Mouse (Mus musculus): ENCODE data around the gene Gpr156. TPM values are rescaled to one million over a fixed set of nuclear protein-coding genes. Genes with fewer than 3 reads are reported as not detected.
"Not testable (repeated sequence)": the region's sequence is repeated elsewhere in the genome, so short reads cannot be mapped to it uniquely, and the experiment has no call there.

Gpr156 gene
- polyA plus RNA-seq, 1 experiment from 2014 or later = 5.6 TPM

GRCm38 (mm10) chr16:38016928-38017524 is 100.7 kb downstream of the Gpr156 start:
- ATAC-seq (ENCODE audit: low FRiP score) = no peak
- Histone ChIP-seq H3K27ac (no peak overlapping the region), H3K27me3 (no peaks in the 10 kb centered on the region), H3K36me3 (no peaks in the 10 kb centered on the region), H3K4me2 (replicated peaks) (no peak overlapping the region), H3K9me3 (replicated peaks) (no peaks in the 10 kb centered on the region), H3K4me1 (peaks cover 4% of the 10 kb centered on the region; the same call in 1 of the 2 replicates), H3K9ac (no peak overlapping the region), H3K4me3 (no peak overlapping the region)
- WGBS = 89% methylated on average over 8 of the region's 8 CpGs

- no peak for ATAC-seq (ENCODE audit: low FRiP score)
Measured at GRCm38 (mm10) chr16:38017958-38018376, 101.7 kb downstream of the Gpr156 start.

GRCm38 (mm10) chr16:38032644-38033043 is 116.3 kb downstream of the Gpr156 start:
- H3K4me2 ChIP-seq (replicated peaks) = no peak overlapping the region
- no peaks in the 10 kb centered on the region for H3K9me3 ChIP-seq (replicated peaks)
- H3K4me1 ChIP-seq = no peaks in the 10 kb centered on the region
- ATAC-seq (ENCODE audit: low FRiP score) = no peak
- WGBS = 91% methylated on average over 9 of the region's 9 CpGs
- no peaks in the 10 kb centered on the region for H3K27me3 ChIP-seq
- H3K27ac ChIP-seq = no peak overlapping the region
- H3K9ac ChIP-seq = no peak overlapping the region
- no peak overlapping the region for H3K4me3 ChIP-seq
- H3K36me3 ChIP-seq = no peaks in the 10 kb centered on the region

More at GRCm38 (mm10) chr16:38017958-38018376, 101.7 kb downstream of the Gpr156 start:
- Histone ChIP-seq H3K9me3 (replicated peaks) (no peaks in the 10 kb centered on the region), H3K4me2 (replicated peaks) (no peak overlapping the region), H3K4me3 (no peak overlapping the region), H3K36me3 (no peaks in the 10 kb centered on the region), H3K27me3 (no peaks in the 10 kb centered on the region), H3K27ac (no peak overlapping the region), H3K9ac (no peak overlapping the region), H3K4me1 (peaks cover 4% of the 10 kb centered on the region; the same call in 1 of the 2 replicates)
- WGBS = 28% methylated on average over 4 of the region's 4 CpGs

GRCm38 (mm10) chr16:38033071-38033470 is 116.8 kb downstream of the Gpr156 start:
- no peak for ATAC-seq (ENCODE audit: low FRiP score)
- Histone ChIP-seq H3K9me3 (replicated peaks) (no peaks in the 10 kb centered on the region), H3K4me2 (replicated peaks) (no peak overlapping the region), H3K36me3 (no peaks in the 10 kb centered on the region), H3K4me3 (no peak overlapping the region), H3K9ac (no peak overlapping the region), H3K27ac (no peak overlapping the region), H3K27me3 (no peaks in the 10 kb centered on the region), H3K4me1 (no peaks in the 10 kb centered on the region)
- 74% methylated on average over 5 of the region's 5 CpGs for WGBS

GRCm38 (mm10) chr16:38038101-38038500 is 121.8 kb downstream of the Gpr156 start:
- not testable (repeated sequence) for H3K36me3 ChIP-seq; H3K4me3 ChIP-seq; H3K4me1 ChIP-seq; H3K27ac ChIP-seq; H3K9me3 ChIP-seq (replicated peaks); H3K4me2 ChIP-seq (replicated peaks); H3K9ac ChIP-seq; H3K27me3 ChIP-seq; ATAC-seq (ENCODE audit: low FRiP score)
- WGBS = 77% methylated on average over 4 of the region's 4 CpGs

GRCm38 (mm10) chr16:38042160-38042559 is 125.9 kb downstream of the Gpr156 start:
- H3K9ac ChIP-seq = no peak overlapping the region
- H3K4me2 ChIP-seq (replicated peaks) = no peak overlapping the region
- no peaks in the 10 kb centered on the region for H3K27me3 ChIP-seq
- no peak for ATAC-seq (ENCODE audit: low FRiP score)
- H3K9me3 ChIP-seq (replicated peaks) = no peaks in the 10 kb centered on the region
- WGBS = 94% methylated on average over 1 of the region's 1 CpGs
- H3K36me3 ChIP-seq = no peaks in the 10 kb centered on the region
- H3K27ac ChIP-seq = no peak overlapping the region
- no peak overlapping the region for H3K4me3 ChIP-seq
- H3K4me1 ChIP-seq = no peaks in the 10 kb centered on the region

GRCm38 (mm10) chr16:38044551-38044950 is 128.3 kb downstream of the Gpr156 start:
- Histone ChIP-seq H3K36me3 (no peaks in the 10 kb centered on the region), H3K4me3 (no peak overlapping the region), H3K4me1 (no peaks in the 10 kb centered on the region), H3K9ac (no peak overlapping the region), H3K27ac (no peak overlapping the region), H3K27me3 (no peaks in the 10 kb centered on the region), H3K9me3 (replicated peaks) (no peaks in the 10 kb centered on the region), H3K4me2 (replicated peaks) (no peak overlapping the region)
- no peak for ATAC-seq (ENCODE audit: low FRiP score)
- 94% methylated on average over 5 of the region's 5 CpGs for WGBS

- Histone ChIP-seq H3K9ac (no peak overlapping the region), H3K9me3 (replicated peaks) (no peaks in the 10 kb centered on the region), H3K4me3 (no peak overlapping the region), H3K36me3 (no peaks in the 10 kb centered on the region), H3K4me1 (no peaks in the 10 kb centered on the region), H3K27me3 (no peaks in the 10 kb centered on the region), H3K4me2 (replicated peaks) (no peak overlapping the region), H3K27ac (no peak overlapping the region)
- 82% methylated on average over 23 of the region's 23 CpGs for WGBS
- no peak for ATAC-seq (ENCODE audit: low FRiP score)
Measured at GRCm38 (mm10) chr16:38047781-38048558, 131.7 kb downstream of the Gpr156 start.

Other genes starting within 250 kb of the Gpr156 start
- gene Fstl1, start 139.6 kb upstream of the Gpr156 start, polyA plus RNA-seq (2016; fragmentation: Nextera tagmentation; extraction: Ambion mirVana) = 328 and 345 TPM in 2 replicates
- 0.26 TPM in 1 of 2 replicates, not detected in the other for gene Gm36028, start 55.4 kb upstream of the Gpr156 start, polyA plus RNA-seq (2016; fragmentation: Nextera tagmentation; extraction: Ambion mirVana)
- 65.8 and 72.1 TPM in 2 replicates for gene Lrrc58, start 48.1 kb upstream of the Gpr156 start, polyA plus RNA-seq (2016; fragmentation: Nextera tagmentation; extraction: Ambion mirVana)
- gene Gsk3b, start 172.5 kb downstream of the Gpr156 start, polyA plus RNA-seq (2016; fragmentation: Nextera tagmentation; extraction: Ambion mirVana) = 139 and 145 TPM in 2 replicates

All from hindbrain, embryonic 12.5 days (tissue).